Mouse (Mus musculus): ENCODE measurements around the gene Chst14. TPM values are rescaled to one million over a fixed set of nuclear protein-coding genes. Genes with fewer than 3 reads are reported as not detected.
A peak's percentile ranks its signal among the peaks of the same experiment; 100 is the strongest.

The Chst14 gene
- polyA plus RNA-seq, 1 experiment from 2014 or later: 3.5 TPM

- WGBS: under 1% methylated on average over 13 of the region's 13 CpGs
- H3K4me1 ChIP-seq (ENCODE audit: control insufficient read depth, insufficient read depth, low read length): peaks cover 19% of the 10 kb centered on the region
These were observed 29.4 kb upstream of the Chst14 start for GRCm38 (mm10) chr2:118896914-118897291.

GRCm38 (mm10) chr2:118897392-118897791 is 28.9 kb upstream of the Chst14 start:
- Histone ChIP-seq H3K27me3 (ENCODE audit: control insufficient read depth, insufficient read depth, low read length) (peaks cover 45% of the 10 kb centered on the region), H3K36me3 (ENCODE audit: control insufficient read depth, insufficient read depth, low read length) (no peaks in the 10 kb centered on the region), H3K4me1 (ENCODE audit: control insufficient read depth, insufficient read depth, low read length) (peaks cover 19% of the 10 kb centered on the region), H3K9me3 (ENCODE audit: control insufficient read depth, low read length) (no peaks in the 10 kb centered on the region), H3K4me2 (ENCODE audit: low read depth, low read length) (peak overlapping the region; percentile 73), H3K27ac (ENCODE audit: low read depth, low read length) (no peak overlapping the region), H3K4me3 (ENCODE audit: low read depth, low read length) (peak overlapping the region; percentile 31), H3K9ac (replicated peaks; ENCODE audit: low read depth, low read length) (peak overlapping the region; percentile 37; the same call in 1 of the 2 replicates)
- 2% methylated on average over 7 of the region's 7 CpGs for WGBS
- ATAC-seq (ENCODE audit: low read depth): no peak

More at GRCm38 (mm10) chr2:118896914-118897291, 29.4 kb upstream of the Chst14 start:
- ATAC-seq (ENCODE audit: low read depth): no peak
- peak overlapping the region; percentile 37; the same call in 1 of the 2 replicates for H3K9ac ChIP-seq (replicated peaks; ENCODE audit: low read depth, low read length)
- no peaks in the 10 kb centered on the region for H3K36me3 ChIP-seq (ENCODE audit: control insufficient read depth, insufficient read depth, low read length)
- H3K4me2 ChIP-seq (ENCODE audit: low read depth, low read length): peak overlapping the region; percentile 73
- H3K27ac ChIP-seq (ENCODE audit: low read depth, low read length): no peak overlapping the region
- H3K4me3 ChIP-seq (ENCODE audit: low read depth, low read length): peak overlapping the region; percentile 31
- peaks cover 45% of the 10 kb centered on the region for H3K27me3 ChIP-seq (ENCODE audit: control insufficient read depth, insufficient read depth, low read length)
- H3K9me3 ChIP-seq (ENCODE audit: control insufficient read depth, low read length): no peaks in the 10 kb centered on the region

GRCm38 (mm10) chr2:118897808-118898207 is 28.5 kb upstream of the Chst14 start:
- H3K36me3 ChIP-seq (ENCODE audit: control insufficient read depth, insufficient read depth, low read length): no peaks in the 10 kb centered on the region
- H3K27me3 ChIP-seq (ENCODE audit: control insufficient read depth, insufficient read depth, low read length): peaks cover 45% of the 10 kb centered on the region
- WGBS: 1% methylated on average over 11 of the region's 11 CpGs
- no peaks in the 10 kb centered on the region for H3K9me3 ChIP-seq (ENCODE audit: control insufficient read depth, low read length)
- H3K4me2 ChIP-seq (ENCODE audit: low read depth, low read length): no peak overlapping the region
- ATAC-seq (ENCODE audit: low read depth): no peak
- no peak overlapping the region for H3K9ac ChIP-seq (replicated peaks; ENCODE audit: low read depth, low read length)
- H3K27ac ChIP-seq (ENCODE audit: low read depth, low read length): no peak overlapping the region
- H3K4me3 ChIP-seq (ENCODE audit: low read depth, low read length): no peak overlapping the region
- H3K4me1 ChIP-seq (ENCODE audit: control insufficient read depth, insufficient read depth, low read length): peaks cover 19% of the 10 kb centered on the region

- WGBS: 4% methylated on average over 4 of the region's 4 CpGs
- H3K4me2 ChIP-seq (ENCODE audit: low read depth, low read length): no peak overlapping the region
- H3K27ac ChIP-seq (ENCODE audit: low read depth, low read length): no peak overlapping the region
- H3K27me3 ChIP-seq (ENCODE audit: control insufficient read depth, insufficient read depth, low read length): peaks cover 45% of the 10 kb centered on the region
- H3K4me1 ChIP-seq (ENCODE audit: control insufficient read depth, insufficient read depth, low read length): peaks cover 28% of the 10 kb centered on the region
- H3K9ac ChIP-seq (replicated peaks; ENCODE audit: low read depth, low read length): no peak overlapping the region
- no peak for ATAC-seq (ENCODE audit: low read depth)
- no peak overlapping the region for H3K4me3 ChIP-seq (ENCODE audit: low read depth, low read length)
- no peaks in the 10 kb centered on the region for H3K36me3 ChIP-seq (ENCODE audit: control insufficient read depth, insufficient read depth, low read length)
- no peaks in the 10 kb centered on the region for H3K9me3 ChIP-seq (ENCODE audit: control insufficient read depth, low read length)
These were observed 27.5 kb upstream of the Chst14 start for GRCm38 (mm10) chr2:118898771-118899170.

- no peak overlapping the region for H3K4me3 ChIP-seq (ENCODE audit: low read depth, low read length)
- no peak for ATAC-seq (ENCODE audit: low read depth)
- H3K27me3 ChIP-seq (ENCODE audit: control insufficient read depth, insufficient read depth, low read length): peaks cover 45% of the 10 kb centered on the region
- H3K9me3 ChIP-seq (ENCODE audit: control insufficient read depth, low read length): no peaks in the 10 kb centered on the region
- no peak overlapping the region for H3K27ac ChIP-seq (ENCODE audit: low read depth, low read length)
- H3K9ac ChIP-seq (replicated peaks; ENCODE audit: low read depth, low read length): no peak overlapping the region
- peaks cover 29% of the 10 kb centered on the region for H3K4me1 ChIP-seq (ENCODE audit: control insufficient read depth, insufficient read depth, low read length)
- 10% methylated on average over 7 of the region's 7 CpGs for WGBS
- no peaks in the 10 kb centered on the region for H3K36me3 ChIP-seq (ENCODE audit: control insufficient read depth, insufficient read depth, low read length)
- no peak overlapping the region for H3K4me2 ChIP-seq (ENCODE audit: low read depth, low read length)
These were observed 27.0 kb upstream of the Chst14 start for GRCm38 (mm10) chr2:118899306-118899705.

GRCm38 (mm10) chr2:118899981-118900825 is 26.1 kb upstream of the Chst14 start, which contains the start of gene Bahd1:
Gene Bahd1, plus strand, starts transcription at chr2:118900377.
- Histone ChIP-seq H3K9me3 (ENCODE audit: control insufficient read depth, low read length) (no peaks in the 10 kb centered on the region), H3K27ac (ENCODE audit: low read depth, low read length) (peak within 1 kb of the TSS; percentile 86; the same call in 1 of the 2 replicates), H3K4me3 (ENCODE audit: low read depth, low read length) (peak within 1 kb of the TSS; percentile 90), H3K4me2 (ENCODE audit: low read depth, low read length) (peak within 1 kb of the TSS; percentile 99), H3K36me3 (ENCODE audit: control insufficient read depth, insufficient read depth, low read length) (no peaks in the 10 kb centered on the region), H3K27me3 (ENCODE audit: control insufficient read depth, insufficient read depth, low read length) (peaks cover 41% of the 10 kb centered on the region), H3K4me1 (ENCODE audit: control insufficient read depth, insufficient read depth, low read length) (peaks cover 34% of the 10 kb centered on the region), H3K9ac (replicated peaks; ENCODE audit: low read depth, low read length) (peak within 1 kb of the TSS; percentile 90)
- peak; percentile 0; the same call in 1 of the 2 replicates for ATAC-seq (ENCODE audit: low read depth)
- under 1% methylated on average over 32 of the region's 32 CpGs for WGBS

GRCm38 (mm10) chr2:118900826-118901140 is 25.5 kb upstream of the Chst14 start:
- peak overlapping the region; percentile 90 for H3K9ac ChIP-seq (replicated peaks; ENCODE audit: low read depth, low read length)
- peak overlapping the region; percentile 90 for H3K4me3 ChIP-seq (ENCODE audit: low read depth, low read length)
- H3K27ac ChIP-seq (ENCODE audit: low read depth, low read length): no peak overlapping the region
- peak overlapping the region; percentile 99 for H3K4me2 ChIP-seq (ENCODE audit: low read depth, low read length)
- no peaks in the 10 kb centered on the region for H3K9me3 ChIP-seq (ENCODE audit: control insufficient read depth, low read length)
- H3K27me3 ChIP-seq (ENCODE audit: control insufficient read depth, insufficient read depth, low read length): peaks cover 36% of the 10 kb centered on the region
- no peaks in the 10 kb centered on the region for H3K36me3 ChIP-seq (ENCODE audit: control insufficient read depth, insufficient read depth, low read length)
- H3K4me1 ChIP-seq (ENCODE audit: control insufficient read depth, insufficient read depth, low read length): peaks cover 36% of the 10 kb centered on the region
- peak; percentile 20; the same call in 1 of the 2 replicates for ATAC-seq (ENCODE audit: low read depth)
- WGBS: under 1% methylated on average over 11 of the region's 11 CpGs

GRCm38 (mm10) chr2:118901175-118902031 is 24.9 kb upstream of the Chst14 start:
- peak; percentile 92 for ATAC-seq (ENCODE audit: low read depth)
- Histone ChIP-seq H3K9ac (replicated peaks; ENCODE audit: low read depth, low read length) (peak overlapping the region; percentile 90), H3K27me3 (ENCODE audit: control insufficient read depth, insufficient read depth, low read length) (peaks cover 30% of the 10 kb centered on the region), H3K36me3 (ENCODE audit: control insufficient read depth, insufficient read depth, low read length) (no peaks in the 10 kb centered on the region), H3K27ac (ENCODE audit: low read depth, low read length) (peak overlapping the region; percentile 86), H3K9me3 (ENCODE audit: control insufficient read depth, low read length) (no peaks in the 10 kb centered on the region), H3K4me2 (ENCODE audit: low read depth, low read length) (peak overlapping the region; percentile 99), H3K4me3 (ENCODE audit: low read depth, low read length) (peak overlapping the region; percentile 90), H3K4me1 (ENCODE audit: control insufficient read depth, insufficient read depth, low read length) (peaks cover 35% of the 10 kb centered on the region)
- WGBS: under 1% methylated on average over 68 of the region's 120 CpGs

Data from neural tube, embryonic 14.5 days (tissue).